In genomic region chr5:135149820-135150178, GRCm38 (mm10) we compare ENCODE assay signal across 8 mouse cellular contexts. TPM values are rescaled to one million over a fixed set of nuclear protein-coding genes. Genes with fewer than 3 reads are reported as not detected.
A peak's percentile ranks its signal among the peaks of the same experiment; 100 is the strongest.
DNase-seq lines count a peak whose midpoint lies in the region; ATAC-seq and TF ChIP-seq lines count a peak whose summit lies in the region.

No protein-coding gene starts in this region.

- peak overlapping the region; percentile 89 for H3K27ac ChIP-seq in layer of hippocampus, adult 2 months
- H3K27ac ChIP-seq in embryonic facial prominence, embryonic 10.5 days (replicated peaks) = peak overlapping the region; percentile 95
- peak overlapping the region; percentile 84 for H3K27ac ChIP-seq in hindbrain, embryonic 16.5 days (ENCODE audit: low read depth, low read length)
- peak overlapping the region; percentile 47 for H3K27ac ChIP-seq in midbrain, postnatal 0 days (ENCODE audit: low read depth, low read length)

- no peak for ATAC-seq in hindbrain, embryonic 16.5 days
- ATAC-seq in midbrain, postnatal 0 days (ENCODE audit: low FRiP score) = no peak

- peak overlapping the region; percentile 79 for H3K9ac ChIP-seq in hindbrain, embryonic 16.5 days (ENCODE audit: low read depth, low read length)
- H3K9ac ChIP-seq in midbrain, postnatal 0 days (replicated peaks; ENCODE audit: low read length, poor library complexity, severe bottlenecking) = peak overlapping the region; percentile 58

- whole genome bisulfite sequencing in embryonic facial prominence, embryonic 10.5 days = under 1% methylated on average over 23 of the region's 23 CpGs
- WGBS in hindbrain, embryonic 16.5 days = 0% methylated on average over 21 of the region's 23 CpGs
- WGBS in midbrain, postnatal 0 days = under 1% methylated on average over 23 of the region's 23 CpGs

- no peak for TF ChIP-seq CTCF in layer of hippocampus, adult 2 months (conservative IDR thresholded peaks at IDR 0.05)
- TF ChIP-seq CTCF in midbrain, postnatal 0 days (IDR thresholded peaks at IDR 0.05) = no peak

- H3K4me2 ChIP-seq in hindbrain, embryonic 16.5 days (ENCODE audit: low read length) = peak overlapping the region; percentile 83
- peak overlapping the region; percentile 82 for H3K4me2 ChIP-seq in midbrain, postnatal 0 days (ENCODE audit: low read depth, low read length, poor library complexity, severe bottlenecking)

- peak in 1 of 2 experiments; percentile 17 for DNase-seq in layer of hippocampus, adult 2 months (ENCODE audit: low spot score in 2 of 2)
- no peak for DNase-seq in layer of hippocampus, adult 18-20 months (ENCODE audit: low spot score in 2 of 2)
- DNase-seq in embryonic facial prominence, embryonic 10.5 days (ENCODE audit: low spot score) = no peak
- no peak for DNase-seq in midbrain, postnatal 0 days (ENCODE audit: low spot score)
- no peak for DNase-seq in embryo, embryonic 9.5 days (ENCODE audit: extremely low spot score)
- DNase-seq in thymus, postnatal 4 days = no peak
- DNase-seq in urinary bladder, postnatal 14 days (ENCODE audit: low spot score) = no peak

- H3K36me3 ChIP-seq in embryonic facial prominence, embryonic 10.5 days (replicated peaks) = peaks cover 27% of the 10 kb centered on the region
- no peaks in the 10 kb centered on the region for H3K36me3 ChIP-seq in hindbrain, embryonic 16.5 days (ENCODE audit: control insufficient read depth, insufficient read depth, low read length)
- H3K36me3 ChIP-seq in midbrain, postnatal 0 days (ENCODE audit: insufficient read depth, low read length) = peaks cover 7% of the 10 kb centered on the region

- H3K4me1 ChIP-seq in embryonic facial prominence, embryonic 10.5 days = peaks cover 18% of the 10 kb centered on the region
- H3K4me1 ChIP-seq in hindbrain, embryonic 16.5 days (ENCODE audit: control insufficient read depth, insufficient read depth, low read depth, low read length) = peaks cover 6% of the 10 kb centered on the region
- H3K4me1 ChIP-seq in midbrain, postnatal 0 days (ENCODE audit: insufficient read depth, low read length) = no peaks in the 10 kb centered on the region

- H3K9me3 ChIP-seq in embryonic facial prominence, embryonic 10.5 days = no peaks in the 10 kb centered on the region
- no peaks in the 10 kb centered on the region for H3K9me3 ChIP-seq in hindbrain, embryonic 16.5 days (ENCODE audit: control insufficient read depth, low read length)
- no peaks in the 10 kb centered on the region for H3K9me3 ChIP-seq in midbrain, postnatal 0 days (ENCODE audit: low read length)

- H3K4me3 ChIP-seq in layer of hippocampus, adult 2 months = peak overlapping the region; percentile 73
- H3K4me3 ChIP-seq in embryonic facial prominence, embryonic 10.5 days = peak overlapping the region; percentile 89
- H3K4me3 ChIP-seq in hindbrain, embryonic 16.5 days (ENCODE audit: low read length) = peak overlapping the region; percentile 74
- H3K4me3 ChIP-seq in midbrain, postnatal 0 days (ENCODE audit: low read depth, low read length) = peak overlapping the region; percentile 62

- H3K27me3 ChIP-seq in embryonic facial prominence, embryonic 10.5 days (replicated peaks; ENCODE audit: low read depth, poor library complexity, severe bottlenecking) = no peaks in the 10 kb centered on the region
- no peaks in the 10 kb centered on the region for H3K27me3 ChIP-seq in hindbrain, embryonic 16.5 days (replicated peaks; ENCODE audit: control insufficient read depth, insufficient read depth, low read length)
- no peaks in the 10 kb centered on the region for H3K27me3 ChIP-seq in midbrain, postnatal 0 days (ENCODE audit: insufficient read depth, low read length)

RNA-seq across cellular contexts. Expression of gene Tbl2, which starts 0.3 kb away (rescaled TPM):
- total RNA-seq in layer of hippocampus, adult 2 months (2021) = 10 to 100 TPM; 29.8 to 32.0 TPM
- total RNA-seq in layer of hippocampus, adult 18-20 months (2021) = 10 to 100 TPM; 30.4 to 31.5 TPM
- polyA plus RNA-seq in embryonic facial prominence, embryonic 10.5 days (2016; fragmentation: Nextera tagmentation; extraction: Ambion mirVana) = 21.3 and 22.2 TPM in 2 replicates
- 15.0 and 17.2 TPM in 2 replicates for polyA plus RNA-seq in hindbrain, embryonic 16.5 days (2015; fragmentation: Nextera tagmentation; extraction: Ambion mirVana)
- 28.6 and 62.9 TPM in 2 replicates for total RNA-seq in midbrain, postnatal 0 days (2014; rRNA removed)
- polyA plus RNA-seq in midbrain, postnatal 0 days (2015; fragmentation: Nextera tagmentation; extraction: Ambion mirVana) = 8.9 and 10.0 TPM in 2 replicates

RNA-seq across cellular contexts. Expression of gene Bcl7b, which starts 18.3 kb away (rescaled TPM):
- total RNA-seq in layer of hippocampus, adult 2 months (2021) = 10 to 100 TPM; 55.1 to 62.6 TPM
- 10 to 100 TPM; 57.2 to 58.2 TPM for total RNA-seq in layer of hippocampus, adult 18-20 months (2021)
- polyA plus RNA-seq in embryonic facial prominence, embryonic 10.5 days (2016; fragmentation: Nextera tagmentation; extraction: Ambion mirVana) = 44.6 and 48.5 TPM in 2 replicates
- polyA plus RNA-seq in hindbrain, embryonic 16.5 days (2015; fragmentation: Nextera tagmentation; extraction: Ambion mirVana) = 35.9 and 37.9 TPM in 2 replicates
- 20.0 and 33.2 TPM in 2 replicates for total RNA-seq in midbrain, postnatal 0 days (2014; rRNA removed)
- 39.2 and 39.7 TPM in 2 replicates for polyA plus RNA-seq in midbrain, postnatal 0 days (2015; fragmentation: Nextera tagmentation; extraction: Ambion mirVana)

RNA-seq across cellular contexts. Expression of gene Baz1b, which starts 37.3 kb away (rescaled TPM):
- 10 to 100 TPM; 79.9 to 87.5 TPM for total RNA-seq in layer of hippocampus, adult 2 months (2021)
- total RNA-seq in layer of hippocampus, adult 18-20 months (2021) = 10 to 100 TPM; 81.1 to 81.3 TPM
- 60.1 and 61.5 TPM in 2 replicates for polyA plus RNA-seq in embryonic facial prominence, embryonic 10.5 days (2016; fragmentation: Nextera tagmentation; extraction: Ambion mirVana)
- polyA plus RNA-seq in hindbrain, embryonic 16.5 days (2015; fragmentation: Nextera tagmentation; extraction: Ambion mirVana) = 20.5 and 21.6 TPM in 2 replicates
- total RNA-seq in midbrain, postnatal 0 days (2014; rRNA removed) = 33.4 and 41.3 TPM in 2 replicates
- 10.9 and 12.5 TPM in 2 replicates for polyA plus RNA-seq in midbrain, postnatal 0 days (2015; fragmentation: Nextera tagmentation; extraction: Ambion mirVana)
